Mouse (Mus musculus) splenic B cell, adult 2 months (primary cell): Measurements from ENCODE around the gene Nfib.

ENCODE experiments used
- DNase-seq: peaks from one replicate; pipeline ENCODE4 v3.0.0-alpha.2; 2011; ENCODE audit warnings: low read depth, low spot score
- H3K27me3 ChIP-seq: 2 replicates; pipeline ENCODE4 v1.6.1; 2012; ENCODE audit warnings: mild to moderate bottlenecking, low read length, moderate library complexity, mixed read lengths; ENCODE audit not compliant: control insufficient read depth, poor library complexity, insufficient read depth, severe bottlenecking
- H3K36me3 ChIP-seq: 2 replicates; pipeline ENCODE4 v1.6.1; 2012; ENCODE audit warnings: mild to moderate bottlenecking, low read length, moderate library complexity, mixed read lengths; ENCODE audit not compliant: control insufficient read depth, poor library complexity, insufficient read depth, severe bottlenecking

Gene Nfib

GRCm38 (mm10) chr4:82505121-82506031 is 200.2 kb downstream of the Nfib start:
- DNase-seq, result no peak
- H3K27me3 ChIP-seq, result peaks cover 2% of the 10 kb centered on the region
- no peaks in the 10 kb centered on the region for H3K36me3 ChIP-seq

- H3K36me3 ChIP-seq, result no peaks in the 10 kb centered on the region
- H3K27me3 ChIP-seq, result peaks cover 2% of the 10 kb centered on the region; the same call in 1 of the 2 replicates
- no peak for DNase-seq
These were observed 201.0 kb downstream of the Nfib start for GRCm38 (mm10) chr4:82504284-82505120.

- Histone ChIP-seq H3K27me3 (peaks cover 2% of the 10 kb centered on the region; the same call in 1 of the 2 replicates), H3K36me3 (no peaks in the 10 kb centered on the region)
- DNase-seq, result no peak
These were observed 201.6 kb downstream of the Nfib start for GRCm38 (mm10) chr4:82504015-82504283.

- Histone ChIP-seq H3K27me3 (peaks cover 2% of the 10 kb centered on the region; the same call in 1 of the 2 replicates), H3K36me3 (no peaks in the 10 kb centered on the region)
- no peak for DNase-seq
These were observed 202.1 kb downstream of the Nfib start for GRCm38 (mm10) chr4:82503274-82504014.

- DNase-seq, result no peak
- peaks cover 2% of the 10 kb centered on the region; the same call in 1 of the 2 replicates for H3K27me3 ChIP-seq
- no peaks in the 10 kb centered on the region for H3K36me3 ChIP-seq
These were observed 202.9 kb downstream of the Nfib start for GRCm38 (mm10) chr4:82502611-82503010.

GRCm38 (mm10) chr4:82502012-82502411 is 203.5 kb downstream of the Nfib start:
- Histone ChIP-seq H3K36me3 (no peaks in the 10 kb centered on the region), H3K27me3 (peaks cover 2% of the 10 kb centered on the region; the same call in 1 of the 2 replicates)
- DNase-seq, result no peak

GRCm38 (mm10) chr4:82500578-82501098 is 204.9 kb downstream of the Nfib start:
- Histone ChIP-seq H3K36me3 (no peaks in the 10 kb centered on the region), H3K27me3 (peaks cover 2% of the 10 kb centered on the region; the same call in 1 of the 2 replicates)
- DNase-seq, result no peak

GRCm38 (mm10) chr4:82499725-82500577 is 205.6 kb downstream of the Nfib start:
- Histone ChIP-seq H3K27me3 (no peaks in the 10 kb centered on the region), H3K36me3 (no peaks in the 10 kb centered on the region)
- DNase-seq, result no peak

GRCm38 (mm10) chr4:82499238-82499637 is 206.3 kb downstream of the Nfib start:
- no peak for DNase-seq
- H3K27me3 ChIP-seq, result no peaks in the 10 kb centered on the region
- H3K36me3 ChIP-seq, result no peaks in the 10 kb centered on the region

- no peak for DNase-seq
- no peaks in the 10 kb centered on the region for H3K36me3 ChIP-seq
- H3K27me3 ChIP-seq, result no peaks in the 10 kb centered on the region
These were observed 207.6 kb downstream of the Nfib start for GRCm38 (mm10) chr4:82497671-82498631.

- DNase-seq, result no peak
- Histone ChIP-seq H3K27me3 (no peaks in the 10 kb centered on the region), H3K36me3 (no peaks in the 10 kb centered on the region)
These were observed 208.4 kb downstream of the Nfib start for GRCm38 (mm10) chr4:82497141-82497566.

- DNase-seq, result no peak
- Histone ChIP-seq H3K36me3 (no peaks in the 10 kb centered on the region), H3K27me3 (no peaks in the 10 kb centered on the region)
These were observed 209.2 kb downstream of the Nfib start for GRCm38 (mm10) chr4:82496383-82496782.

GRCm38 (mm10) chr4:82495605-82496004 is 209.9 kb downstream of the Nfib start:
- no peaks in the 10 kb centered on the region for H3K27me3 ChIP-seq
- DNase-seq, result no peak
- H3K36me3 ChIP-seq, result no peaks in the 10 kb centered on the region
